Mouse (Mus musculus): ENCODE measurements at regions not wholly inside any gene's neighbourhood (a gene's known extent, or its start where the extent isn't known, plus 50 kb on each side); places are given as distances from the start of the nearest gene placed in this dataset.

DNA sequence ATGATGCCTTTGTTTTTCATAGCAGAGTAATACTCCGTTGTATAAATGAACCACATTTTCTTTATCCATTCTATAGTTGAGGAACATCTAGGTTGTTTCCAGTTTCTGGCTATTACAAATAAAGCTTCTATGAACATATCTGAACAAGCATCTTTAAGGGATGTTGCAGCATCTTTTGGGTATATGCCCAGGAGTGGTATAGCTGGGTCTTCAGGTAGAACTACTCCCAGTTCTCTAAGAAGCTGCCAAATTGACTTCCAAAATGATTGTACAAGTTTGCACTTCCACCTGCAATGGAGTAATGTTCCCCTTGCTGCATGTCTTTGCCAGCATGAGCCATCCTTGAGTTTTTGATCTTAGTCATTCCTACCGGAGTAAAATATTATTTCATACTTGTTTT, 80.5 kb upstream of the Arhgap28 start:
- TF ChIP-seq CTCF (IDR thresholded peaks at IDR 0.05; ENCODE audit: low read depth, low read length) (no peak), POLR2A (IDR thresholded peaks at IDR 0.05; ENCODE audit: extremely low read depth, insufficient read depth, low read length) (no peak)
